Mouse (Mus musculus) T-cell, adult 66 days (primary cell): ENCODE results near the gene Gm21693. TPM values are rescaled to one million over a fixed set of nuclear protein-coding genes. Genes with fewer than 3 reads are reported as not detected.

Experiments
- total RNA-seq, 2 experiments: library from RNA; stranded (reverse); gene quantifications; 3 replicates in 1 of 2; 4 replicates in 1 of 2; pipeline ENCODE4 v1.2.4; 2023

The Gm21693 gene
- not detected for total RNA-seq

GRCm38 (mm10) chrY:3345229-3345628 lies at the start of gene Gm21693:
TSS of gene Gm21693 (minus strand) at chrY:3345329.

DNA sequence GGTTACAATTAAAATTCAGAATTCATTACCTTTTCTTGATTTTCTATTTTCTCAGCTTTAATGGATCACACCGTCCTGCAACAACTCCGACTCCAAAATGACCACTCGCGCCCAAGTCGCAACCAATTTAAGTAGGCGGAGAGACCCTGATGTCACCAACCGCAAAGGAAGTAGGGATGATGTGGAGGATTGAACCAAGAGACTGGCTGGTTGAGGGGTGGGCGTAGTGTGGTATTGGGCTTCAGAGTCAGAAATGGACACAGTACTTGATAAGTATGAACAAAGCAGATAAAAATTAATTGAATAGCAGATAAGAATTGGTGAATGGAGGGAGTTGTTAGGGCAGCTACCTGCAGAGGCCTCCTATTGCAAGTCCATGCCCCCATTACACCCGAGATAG lies 38.8 kb downstream of the Gm21693 start, which contains the start of gene Gm21677:
Gm21677 (minus strand) TSS at position 101 of the 400 bp plus-strand sequence.

Other genes with a start within 250 kb of the Gm21693 start
- not detected for gene Gm21677, start 38.9 kb downstream of the Gm21693 start, total RNA-seq
- gene Gm21704, start 64.8 kb upstream of the Gm21693 start, total RNA-seq: not detected
- not detected for gene Gm21708, start 64.8 kb upstream of the Gm21693 start, total RNA-seq